Mouse (Mus musculus): ENCODE results near the gene Ncoa3. TPM values are rescaled to one million over a fixed set of nuclear protein-coding genes. Genes with fewer than 3 reads are reported as not detected.
A peak's percentile ranks its signal among the peaks of the same experiment; 100 is the strongest.

Ncoa3 gene
- total RNA-seq, 2 experiments from 2014 or later = 28.7 to 31.5 TPM

GRCm38 (mm10) chr2:166000242-166000641, 7.8 kb downstream of the Ncoa3 start:
- DNase-seq = no peak
- intact Hi-C loops (cut with DNase I) = no loop called here

DNA sequence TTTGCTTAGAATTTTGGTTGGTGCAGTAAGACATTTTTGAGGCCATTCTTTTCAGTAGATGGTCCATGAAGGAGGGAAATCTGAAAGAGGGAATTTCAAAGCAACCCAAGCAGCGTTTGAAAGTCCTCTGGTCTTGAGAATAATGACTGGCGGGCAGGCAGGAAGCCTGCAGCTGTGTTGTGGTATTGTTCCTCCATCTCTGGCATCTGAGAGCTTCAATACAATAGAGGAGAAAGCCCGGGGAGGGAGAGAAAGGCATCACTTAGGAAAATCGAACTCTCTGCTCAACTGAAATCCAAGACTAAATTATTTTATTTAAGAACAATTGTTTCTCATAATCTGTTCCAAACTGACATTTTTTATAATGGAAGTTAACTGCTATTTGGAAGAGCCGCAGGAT, 8.3 kb downstream of the Ncoa3 start:
- DNase-seq = no peak
- intact Hi-C loops (cut with DNase I) = no loop called here

DNA sequence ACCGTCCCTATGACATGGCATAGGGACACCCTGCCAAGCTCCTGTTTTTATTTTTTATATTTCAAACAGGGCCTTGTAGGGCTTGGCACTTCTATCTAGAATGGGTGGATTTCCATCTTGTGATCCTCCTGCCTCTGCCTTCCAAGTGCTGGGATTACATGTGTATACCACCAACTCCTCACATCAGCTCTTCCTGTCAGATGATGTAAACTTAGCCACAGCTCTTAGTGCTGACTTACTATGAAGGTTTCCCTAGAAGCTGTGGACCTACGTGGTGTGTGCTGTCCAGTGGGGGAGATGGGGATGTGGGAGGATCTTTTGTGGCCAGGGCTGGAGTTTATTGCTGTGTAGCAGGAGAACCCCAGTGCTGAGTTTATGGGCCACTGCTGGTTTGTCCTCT, 8.9 kb downstream of the Ncoa3 start:
- no peak for DNase-seq
- intact Hi-C loops (cut with DNase I) = no loop called here

DNA sequence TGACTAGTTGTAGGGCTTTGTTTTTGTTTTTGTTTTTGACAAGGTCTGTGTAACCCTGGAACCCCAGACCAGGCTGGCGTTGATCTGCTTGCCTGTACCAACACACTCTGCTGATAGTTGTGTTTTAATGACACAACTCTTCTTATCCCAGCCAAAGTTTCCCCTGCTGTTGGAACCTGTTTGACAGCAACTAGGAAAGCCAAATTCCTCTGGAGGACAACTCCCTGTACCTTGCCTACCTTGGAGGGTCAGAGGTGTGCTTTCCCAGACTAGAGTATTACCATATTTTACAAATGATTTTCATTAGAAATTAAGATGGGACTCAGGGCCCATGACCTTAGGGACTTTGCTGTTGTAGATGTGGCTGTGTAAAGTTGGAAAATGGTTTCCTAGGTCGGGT, 9.3 kb downstream of the Ncoa3 start:
- DNase-seq = no peak
- intact Hi-C loops (cut with DNase I) = no loop called here

DNA sequence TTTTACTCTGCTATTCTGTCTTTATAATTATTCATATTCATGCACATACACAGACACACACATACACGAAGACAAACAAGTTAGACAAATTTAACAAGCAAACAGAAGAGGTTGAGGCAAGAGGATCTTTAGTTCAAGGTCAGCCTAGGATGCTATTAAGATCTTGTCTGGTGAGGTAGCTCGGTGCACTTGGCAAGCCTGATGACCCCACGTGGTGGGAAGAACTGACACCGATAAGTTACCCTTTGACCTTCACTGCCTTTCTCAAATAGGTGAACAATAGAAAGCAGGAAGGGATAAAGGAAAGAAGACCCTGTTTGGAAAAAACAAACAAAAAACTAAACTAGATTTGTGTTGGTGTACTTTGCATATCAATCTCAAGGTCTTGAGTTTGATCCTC, 10.0 kb downstream of the Ncoa3 start:
- DNase-seq = no peak
- intact Hi-C loops (cut with DNase I) = no loop called here

DNA sequence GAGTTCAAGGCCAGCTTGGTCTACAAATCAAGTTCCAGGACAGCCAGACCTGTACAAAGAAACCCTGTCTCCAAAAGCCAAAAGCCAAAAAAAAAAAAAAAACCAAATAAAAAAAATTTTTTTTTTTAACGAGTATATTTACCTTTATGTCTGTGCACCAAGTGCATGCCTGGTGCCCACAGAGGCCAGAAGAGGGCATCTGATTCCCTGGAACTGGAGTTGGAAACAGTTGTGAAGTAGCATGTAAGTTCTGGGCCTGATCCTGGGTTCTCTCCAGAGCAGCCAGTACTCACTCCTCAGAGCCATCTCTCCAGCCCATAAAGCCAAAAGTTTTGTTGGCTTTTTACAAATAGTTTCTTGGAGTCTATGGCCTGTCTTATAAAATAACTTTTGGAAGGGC, 10.6 kb downstream of the Ncoa3 start:
- DNase-seq = no peak
- intact Hi-C loops (cut with DNase I) = no loop called here

- intact Hi-C loops (cut with DNase I) = no loop called here
- DNase-seq = no peak
These were observed 14.6 kb downstream of the Ncoa3 start for GRCm38 (mm10) chr2:166007046-166007445.

- intact Hi-C loops (cut with DNase I) = no loop called here
- no peak for DNase-seq
These were observed 16.3 kb downstream of the Ncoa3 start for GRCm38 (mm10) chr2:166008558-166009392.

GRCm38 (mm10) chr2:166009393-166009947, 17.0 kb downstream of the Ncoa3 start:
- intact Hi-C loops (cut with DNase I) = no loop called here
- peak; percentile 44 to 66 for DNase-seq

DNA sequence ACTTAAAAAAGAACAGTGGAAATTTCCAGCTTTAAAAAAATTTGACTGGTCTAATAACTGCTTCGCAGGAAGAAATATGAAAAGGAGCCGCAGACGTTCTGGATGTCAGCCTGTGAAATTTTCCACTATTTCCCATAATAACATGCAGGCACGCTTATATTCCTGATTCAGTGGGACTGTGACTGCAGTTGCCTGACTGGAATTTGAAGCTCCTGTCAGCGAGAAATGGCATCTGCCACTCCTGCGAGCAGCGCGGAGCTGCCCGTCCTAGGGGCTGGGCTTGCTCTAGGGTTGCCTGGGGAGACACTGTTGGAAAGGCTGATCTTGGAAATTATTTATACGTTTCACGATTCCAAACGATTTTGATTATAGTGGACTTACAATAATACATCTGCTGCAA, 17.9 kb downstream of the Ncoa3 start:
- DNase-seq = no peak
- intact Hi-C loops (cut with DNase I) = no loop called here

- DNase-seq = no peak
- intact Hi-C loops (cut with DNase I) = no loop called here
These were observed 19.0 kb downstream of the Ncoa3 start for GRCm38 (mm10) chr2:166011422-166011821.

- intact Hi-C loops (cut with DNase I) = no loop called here
- no peak for DNase-seq
These were observed 19.7 kb downstream of the Ncoa3 start for GRCm38 (mm10) chr2:166012145-166012544.

- intact Hi-C loops (cut with DNase I) = no loop called here
- no peak for DNase-seq
These were observed 26.3 kb downstream of the Ncoa3 start for GRCm38 (mm10) chr2:166018769-166019168.

- intact Hi-C loops (cut with DNase I) = no loop called here
- no peak for DNase-seq
These were observed 27.6 kb downstream of the Ncoa3 start for GRCm38 (mm10) chr2:166020026-166020425.

GRCm38 (mm10) chr2:166021073-166021610, 28.7 kb downstream of the Ncoa3 start:
- intact Hi-C loops (cut with DNase I) = no loop called here
- peak; percentile 36 to 38 for DNase-seq

DNA sequence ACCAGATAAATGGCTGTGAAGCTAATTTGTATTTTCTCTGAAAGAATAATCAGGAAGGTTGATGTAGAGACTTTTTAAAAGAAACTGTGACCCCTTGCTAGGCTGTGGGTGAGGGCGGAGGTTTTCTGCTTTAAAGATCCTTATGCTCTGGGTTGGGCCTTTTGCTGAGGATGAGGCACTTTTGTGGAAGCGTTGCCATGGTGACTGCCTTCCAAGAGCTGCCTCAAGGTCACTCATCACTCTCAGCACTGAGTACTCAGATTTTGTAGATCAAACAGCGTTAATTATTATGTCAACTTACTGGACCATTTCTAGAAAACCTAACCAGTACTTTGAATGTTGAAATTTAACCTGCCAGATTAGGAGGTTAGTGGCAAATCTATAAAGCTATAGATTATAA, 29.2 kb downstream of the Ncoa3 start:
- intact Hi-C loops (cut with DNase I) = no loop called here

GRCm38 (mm10) chr2:166022327-166022726, 29.9 kb downstream of the Ncoa3 start:
- DNase-seq = no peak
- intact Hi-C loops (cut with DNase I) = no loop called here

More for the DNA sequence above, 29.2 kb downstream of the Ncoa3 start:
- DNase-seq = no peak

GRCm38 (mm10) chr2:166024079-166024478, 31.6 kb downstream of the Ncoa3 start:
- intact Hi-C loops (cut with DNase I) = no loop called here
- DNase-seq = no peak

DNA sequence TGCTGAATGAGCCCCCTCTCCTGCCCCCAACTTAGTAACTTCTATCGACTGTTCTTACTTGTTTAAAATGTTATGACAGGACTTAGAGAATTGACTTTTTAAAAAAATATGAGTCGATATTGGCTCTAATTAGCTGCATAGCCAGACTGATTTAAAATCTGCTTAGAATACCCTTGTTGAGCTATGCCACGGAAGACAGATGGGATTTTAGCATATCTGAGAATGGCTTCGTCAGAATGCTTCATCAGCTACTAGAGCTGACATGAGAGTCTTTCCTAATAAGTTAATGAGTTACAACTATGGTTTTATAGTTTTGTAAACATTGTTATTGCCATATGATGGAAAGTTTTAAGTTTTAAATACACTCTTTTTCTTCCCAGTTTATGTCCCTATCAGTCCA, 32.2 kb downstream of the Ncoa3 start:
- DNase-seq = no peak
- intact Hi-C loops (cut with DNase I) = no loop called here

DNA sequence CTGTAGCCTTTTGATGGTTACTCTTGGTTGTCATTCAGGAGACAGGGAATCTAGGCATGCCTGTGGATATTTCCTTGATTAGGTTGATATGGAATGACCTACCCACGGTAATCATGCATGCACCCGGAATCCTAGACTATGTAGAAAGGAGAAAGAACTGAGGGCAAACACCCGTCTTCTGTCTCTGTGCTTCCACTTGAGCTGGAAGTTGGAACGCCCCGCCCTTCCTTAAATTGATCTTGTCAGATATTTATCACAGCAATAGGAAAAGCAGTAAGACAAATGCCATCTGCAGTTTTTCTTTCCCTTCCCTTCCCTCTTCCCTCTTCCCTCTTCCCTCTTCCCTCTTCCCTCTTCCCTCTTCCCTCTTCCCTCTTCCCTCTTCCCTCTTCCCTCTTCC, 33.5 kb downstream of the Ncoa3 start:
- no peak for DNase-seq
- intact Hi-C loops (cut with DNase I) = no loop called here

DNA sequence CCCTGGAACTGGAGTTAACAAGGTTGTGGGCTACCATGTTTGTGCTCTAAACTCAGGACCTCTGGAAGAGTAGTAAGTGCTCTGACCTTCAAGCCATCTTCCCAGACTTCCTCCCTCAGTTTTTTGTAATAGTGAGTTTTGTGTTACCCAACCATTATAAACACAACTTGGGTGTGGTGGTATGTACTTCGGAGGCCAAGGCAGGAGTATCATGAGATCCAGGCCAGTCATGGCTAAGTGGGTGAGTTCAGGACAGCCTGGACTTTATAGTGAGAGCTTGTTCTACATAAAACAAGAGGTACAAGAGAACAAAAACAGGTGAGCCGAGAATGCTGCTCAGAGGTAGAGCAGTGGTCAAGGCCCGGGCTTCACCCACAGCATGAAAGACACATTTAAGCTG, 35.4 kb downstream of the Ncoa3 start:
- DNase-seq = no peak
- intact Hi-C loops (cut with DNase I) = no loop called here

DNA sequence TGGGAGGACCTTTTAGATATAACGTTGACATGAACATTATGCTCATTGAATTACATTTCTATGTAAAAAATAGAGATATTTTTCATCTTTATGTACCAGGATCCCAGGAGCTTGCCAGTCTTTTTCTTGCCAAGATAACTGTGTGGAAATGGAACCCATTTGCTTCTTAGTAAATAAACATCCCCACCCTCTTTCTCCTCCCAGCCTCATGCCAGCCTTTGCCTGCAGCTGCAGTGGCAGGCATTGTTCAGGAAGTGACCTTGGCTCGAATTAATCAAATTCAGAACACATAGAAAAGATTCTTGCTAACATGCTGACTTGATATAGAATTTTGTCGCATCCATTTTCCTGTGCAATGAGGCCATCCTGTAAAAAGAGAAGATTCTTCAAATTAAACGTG, 36.8 kb downstream of the Ncoa3 start:
- intact Hi-C loops (cut with DNase I) = no loop called here
- DNase-seq = no peak
